Mouse (Mus musculus) lung, embryonic 16.5 days (tissue): ENCODE results near the gene Vgf. TPM values are rescaled to one million over a fixed set of nuclear protein-coding genes. Genes with fewer than 3 reads are reported as not detected.

Source experiments
- ATAC-seq: fragments of 200-750 bp; cut with Nextera tagmentation; 2 replicates; pipeline ENCODE4 v1.8.0; 2017; ENCODE audit warnings: low read depth, mild to moderate bottlenecking, moderate library complexity
- H3K27ac ChIP-seq: fragments of 300-500 bp; sonication (generic); 2 replicates; pipeline ENCODE4 v1.5.1; 2014; ENCODE audit warnings: mild to moderate bottlenecking, control low read depth, low read length
- H3K27me3 ChIP-seq: fragments of 300-500 bp; sonication (generic); 2 replicates; pipeline ENCODE4 v1.6.1; 2014; ENCODE audit warnings: low read depth, low read length, mixed read lengths; ENCODE audit not compliant: control insufficient read depth, insufficient read depth
- H3K36me3 ChIP-seq: fragments of 300-500 bp; sonication (generic); 2 replicates; pipeline ENCODE4 v1.6.1; 2014; ENCODE audit warnings: low read length; ENCODE audit not compliant: control insufficient read depth, insufficient read depth
- H3K4me1 ChIP-seq: fragments of 300-500 bp; sonication (generic); replicated peaks from 2 replicates; pipeline ENCODE4 v1.6.1; 2014; ENCODE audit warnings: low read length, mixed read lengths; ENCODE audit not compliant: control insufficient read depth, insufficient read depth
- H3K4me2 ChIP-seq: fragments of 300-500 bp; sonication (generic); 2 replicates; pipeline ENCODE4 v1.6.1; 2014; ENCODE audit warnings: low read depth, low read length, control low read depth
- H3K4me3 ChIP-seq: fragments of 300-500 bp; sonication (generic); 2 replicates; pipeline ENCODE4 v1.5.1; 2014; ENCODE audit warnings: mild to moderate bottlenecking, low read length, control low read depth
- H3K9ac ChIP-seq: fragments of 300-500 bp; sonication (generic); 2 replicates; pipeline ENCODE4 v1.6.1; 2014; ENCODE audit warnings: low read length, control low read depth
- H3K9me3 ChIP-seq: fragments of 300-500 bp; sonication (generic); 2 replicates; pipeline ENCODE4 v1.6.1; 2016; ENCODE audit warnings: low read length; ENCODE audit not compliant: control insufficient read depth
- WGBS: fragments of 180-500 bp; shearing (Covaris S2); extraction: QIAGEN DNeasy Blood & Tissue Kit; methylation state at CpG from one replicate; pipeline ENCODE4 v1.1.7; 2014; 5-methylcytosine and 5-hydroxymethylcytosine counted together
- polyA plus RNA-seq: library from polyadenylated mRNA; unstranded; fragments of >200 nt; fragmentation: Nextera tagmentation; extraction: Ambion mirVana; gene quantifications from 2 replicates; pipeline ENCODE4 v1.2.1, GENCODE M21; 2015

The Vgf gene
- polyA plus RNA-seq, 1 experiment from 2014 or later: 0.13 TPM

GRCm38 (mm10) chr5:137036211-137036610 is 10.0 kb downstream of the Vgf start:
- no peak overlapping the region for H3K4me3 ChIP-seq
- H3K9me3 ChIP-seq: no peaks in the 10 kb centered on the region
- no peak overlapping the region for H3K27ac ChIP-seq
- no peak overlapping the region for H3K9ac ChIP-seq
- H3K4me2 ChIP-seq: no peak overlapping the region
- ATAC-seq: no peak
- peaks cover 12% of the 10 kb centered on the region for H3K27me3 ChIP-seq
- 81% methylated on average over 13 of the region's 13 CpGs for WGBS
- peaks cover 13% of the 10 kb centered on the region for H3K4me1 ChIP-seq
- peaks cover 41% of the 10 kb centered on the region for H3K36me3 ChIP-seq

GRCm38 (mm10) chr5:137039453-137039852 is 13.3 kb downstream of the Vgf start:
- Histone ChIP-seq H3K4me1 (no peaks in the 10 kb centered on the region), H3K9me3 (no peaks in the 10 kb centered on the region), H3K36me3 (peaks cover 55% of the 10 kb centered on the region), H3K27me3 (no peaks in the 10 kb centered on the region), H3K27ac (no peak overlapping the region), H3K9ac (no peak overlapping the region), H3K4me3 (no peak overlapping the region), H3K4me2 (no peak overlapping the region)
- 92% methylated on average over 10 of the region's 10 CpGs for WGBS
- no peak for ATAC-seq

GRCm38 (mm10) chr5:137041442-137041841 is 15.2 kb downstream of the Vgf start:
- peaks cover 9% of the 10 kb centered on the region for H3K4me1 ChIP-seq
- no peaks in the 10 kb centered on the region for H3K9me3 ChIP-seq
- WGBS: 91% methylated on average over 10 of the region's 10 CpGs
- no peak for ATAC-seq
- H3K27ac ChIP-seq: no peak overlapping the region
- no peak overlapping the region for H3K4me3 ChIP-seq
- H3K4me2 ChIP-seq: no peak overlapping the region
- H3K9ac ChIP-seq: no peak overlapping the region
- no peaks in the 10 kb centered on the region for H3K27me3 ChIP-seq
- H3K36me3 ChIP-seq: peaks cover 45% of the 10 kb centered on the region

GRCm38 (mm10) chr5:137043997-137044396 is 17.8 kb downstream of the Vgf start:
- Histone ChIP-seq H3K4me3 (no peak overlapping the region), H3K27me3 (no peaks in the 10 kb centered on the region), H3K9ac (no peak overlapping the region), H3K4me1 (peaks cover 9% of the 10 kb centered on the region), H3K9me3 (no peaks in the 10 kb centered on the region), H3K4me2 (no peak overlapping the region), H3K27ac (no peak overlapping the region), H3K36me3 (peaks cover 24% of the 10 kb centered on the region)
- ATAC-seq: no peak
- 94% methylated on average over 7 of the region's 7 CpGs for WGBS

GRCm38 (mm10) chr5:137045402-137046323 is 19.5 kb downstream of the Vgf start, which contains the start of gene Ap1s1:
Gene Ap1s1 (minus strand): TSS chr5:137046135.
- Histone ChIP-seq H3K9me3 (no peaks in the 10 kb centered on the region), H3K4me1 (peaks cover 9% of the 10 kb centered on the region), H3K36me3 (peaks cover 15% of the 10 kb centered on the region), H3K27ac (peak within 1 kb of the TSS; percentile 74), H3K9ac (peak within 1 kb of the TSS; percentile 86), H3K4me3 (peak within 1 kb of the TSS; percentile 86), H3K27me3 (no peaks in the 10 kb centered on the region), H3K4me2 (peak within 1 kb of the TSS; percentile 81)
- peak; percentile 94 for ATAC-seq
- WGBS: under 1% methylated on average over 48 of the region's 48 CpGs

GRCm38 (mm10) chr5:137046324-137046718 is 20.1 kb downstream of the Vgf start:
- Histone ChIP-seq H3K36me3 (peaks cover 13% of the 10 kb centered on the region), H3K27me3 (no peaks in the 10 kb centered on the region), H3K27ac (no peak overlapping the region), H3K4me3 (peak overlapping the region; percentile 86), H3K9ac (no peak overlapping the region), H3K4me1 (peaks cover 9% of the 10 kb centered on the region), H3K9me3 (no peaks in the 10 kb centered on the region), H3K4me2 (peak overlapping the region; percentile 81)
- ATAC-seq: no peak
- WGBS: 20% methylated on average over 5 of the region's 5 CpGs

GRCm38 (mm10) chr5:137046991-137047390 is 20.8 kb downstream of the Vgf start:
- Histone ChIP-seq H3K27ac (no peak overlapping the region), H3K36me3 (peaks cover 6% of the 10 kb centered on the region), H3K4me1 (peaks cover 9% of the 10 kb centered on the region), H3K9me3 (no peaks in the 10 kb centered on the region), H3K4me3 (no peak overlapping the region), H3K9ac (no peak overlapping the region), H3K27me3 (no peaks in the 10 kb centered on the region), H3K4me2 (no peak overlapping the region)
- no peak for ATAC-seq

- 52% methylated on average over 6 of the region's 6 CpGs for WGBS
- peaks cover 3% of the 10 kb centered on the region; the same call in 1 of the 2 replicates for H3K4me1 ChIP-seq
- no peak overlapping the region for H3K4me3 ChIP-seq
- H3K9me3 ChIP-seq: no peaks in the 10 kb centered on the region
- H3K36me3 ChIP-seq: no peaks in the 10 kb centered on the region
- no peak overlapping the region for H3K27ac ChIP-seq
- H3K9ac ChIP-seq: no peak overlapping the region
- no peak for ATAC-seq
- no peak overlapping the region for H3K4me2 ChIP-seq
- no peaks in the 10 kb centered on the region for H3K27me3 ChIP-seq
These were observed 24.9 kb downstream of the Vgf start for GRCm38 (mm10) chr5:137051125-137051524.

GRCm38 (mm10) chr5:137051914-137052505 is 25.8 kb downstream of the Vgf start:
- no peaks in the 10 kb centered on the region for H3K9me3 ChIP-seq
- H3K4me2 ChIP-seq: no peak overlapping the region
- no peak overlapping the region for H3K4me3 ChIP-seq
- no peak overlapping the region for H3K27ac ChIP-seq
- H3K9ac ChIP-seq: no peak overlapping the region
- no peaks in the 10 kb centered on the region for H3K4me1 ChIP-seq
- no peaks in the 10 kb centered on the region for H3K36me3 ChIP-seq
- WGBS: 79% methylated on average over 5 of the region's 5 CpGs
- ATAC-seq: no peak
- no peaks in the 10 kb centered on the region for H3K27me3 ChIP-seq
